13 mouse cellular contexts compared by ENCODE assay signal in the genomic region with DNA sequence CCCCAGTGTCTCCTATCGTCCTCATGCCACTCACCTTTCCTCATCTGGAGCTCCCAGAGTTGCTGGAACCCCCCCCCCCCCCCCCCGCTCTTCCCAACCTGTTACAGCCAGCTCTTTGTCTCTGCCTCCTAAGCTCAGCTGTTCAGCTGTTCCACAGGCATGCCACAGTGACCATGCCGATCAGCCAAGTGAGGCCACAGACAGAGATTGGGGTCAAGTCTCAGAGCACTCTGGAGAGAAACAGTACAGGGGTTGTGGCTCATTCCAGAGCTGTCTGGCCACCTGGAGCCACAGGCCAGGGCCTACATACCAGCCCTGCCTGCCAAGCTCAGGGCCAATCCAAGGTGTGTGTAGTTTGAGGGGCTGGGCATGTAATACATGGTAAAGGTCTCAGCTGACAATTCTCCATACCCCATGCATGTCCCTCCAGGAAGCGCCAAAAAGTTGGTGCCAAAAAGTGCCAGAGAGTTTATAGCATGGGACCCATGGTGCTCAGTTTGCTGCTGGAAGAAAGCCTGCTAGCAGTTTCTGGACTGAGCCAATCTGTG.
"Had no signal": no experiment of that assay in that cellular context is flagged by ENCODE, and none has a peak within 500 bp of the region (broad histone marks: within the 10 kb centered on the region; RNA-seq: fewer than 3 reads in every experiment).

No protein-coding gene starts in this region.

- H3K4me1 ChIP-seq: limb, embryonic 12.5 days; midbrain, embryonic 13.5 days; neural tube, embryonic 12.5 days had no signal

- H3K4me3 ChIP-seq: limb, embryonic 12.5 days; limb, embryonic 15.5 days; midbrain, embryonic 13.5 days; neural tube, embryonic 12.5 days; neural tube, embryonic 15.5 days; stomach, embryonic 15.5 days had no signal

- ATAC-seq: liver, postnatal 0 days; midbrain, embryonic 13.5 days had no signal

- H3K27me3 ChIP-seq: limb, embryonic 12.5 days; limb, embryonic 15.5 days; midbrain, embryonic 13.5 days; neural tube, embryonic 12.5 days; neural tube, embryonic 15.5 days; stomach, embryonic 15.5 days had no signal

- DNase-seq: liver, postnatal 0 days; retina, postnatal 1 day; spleen, adult 18-20 months; thymus, postnatal 25 days had no signal

- H3K9me3 ChIP-seq: limb, embryonic 12.5 days; limb, embryonic 15.5 days; midbrain, embryonic 13.5 days; neural tube, embryonic 12.5 days; neural tube, embryonic 15.5 days; stomach, embryonic 15.5 days had no signal

- H3K9ac ChIP-seq: limb, embryonic 12.5 days; limb, embryonic 15.5 days; liver, embryonic 14.5 days; liver, postnatal 0 days; midbrain, embryonic 13.5 days; neural tube, embryonic 12.5 days; neural tube, embryonic 15.5 days; stomach, embryonic 15.5 days had no signal

- H3K27ac ChIP-seq: limb, embryonic 12.5 days; liver, embryonic 14.5 days; macrophage; midbrain, embryonic 13.5 days; neural tube, embryonic 12.5 days; neural tube, embryonic 15.5 days; stomach, embryonic 15.5 days had no signal

- H3K4me2 ChIP-seq: limb, embryonic 12.5 days; limb, embryonic 15.5 days; liver, embryonic 11.5 days; midbrain, embryonic 13.5 days; neural tube, embryonic 12.5 days; neural tube, embryonic 15.5 days; stomach, embryonic 15.5 days had no signal
